Mouse (Mus musculus) small intestine, adult 2 months (tissue): ENCODE results near the gene Zfp444.

Source experiments
- CTCF ChIP-seq: fragments of 200-500 bp; IDR thresholded peaks from 2 replicates; pipeline ENCODE4 v1.5.1; 2012; ENCODE audit warnings: low read depth, mild to moderate bottlenecking, control low read depth, inconsistent platforms, low read length, moderate library complexity, mixed read lengths; ENCODE audit not compliant: insufficient replicate concordance, insufficient read length; ENCODE audit errors: extremely low read depth
- POLR2A ChIP-seq: fragments of 200-500 bp; IDR thresholded peaks from 2 replicates; pipeline ENCODE4 v1.6.1; 2012; ENCODE audit warnings: low read depth, mild to moderate bottlenecking, control low read depth, inconsistent platforms, low read length, moderate library complexity

GRCm38 (mm10) chr7:6155901-6156411 is 16.1 kb upstream of the Zfp444 start, which contains the start of gene Zfp787:
- TF ChIP-seq POLR2A: peak; percentile 26
- no peak for TF ChIP-seq CTCF
